Mouse (Mus musculus) lung, postnatal 36 days (tissue): ENCODE measurements around the gene Gm21988.

Source experiments
- DNase-seq: peaks from one replicate; pipeline ENCODE4 v3.0.0; 2022; ENCODE audit warnings: mixed read lengths

The Gm21988 gene

DNA sequence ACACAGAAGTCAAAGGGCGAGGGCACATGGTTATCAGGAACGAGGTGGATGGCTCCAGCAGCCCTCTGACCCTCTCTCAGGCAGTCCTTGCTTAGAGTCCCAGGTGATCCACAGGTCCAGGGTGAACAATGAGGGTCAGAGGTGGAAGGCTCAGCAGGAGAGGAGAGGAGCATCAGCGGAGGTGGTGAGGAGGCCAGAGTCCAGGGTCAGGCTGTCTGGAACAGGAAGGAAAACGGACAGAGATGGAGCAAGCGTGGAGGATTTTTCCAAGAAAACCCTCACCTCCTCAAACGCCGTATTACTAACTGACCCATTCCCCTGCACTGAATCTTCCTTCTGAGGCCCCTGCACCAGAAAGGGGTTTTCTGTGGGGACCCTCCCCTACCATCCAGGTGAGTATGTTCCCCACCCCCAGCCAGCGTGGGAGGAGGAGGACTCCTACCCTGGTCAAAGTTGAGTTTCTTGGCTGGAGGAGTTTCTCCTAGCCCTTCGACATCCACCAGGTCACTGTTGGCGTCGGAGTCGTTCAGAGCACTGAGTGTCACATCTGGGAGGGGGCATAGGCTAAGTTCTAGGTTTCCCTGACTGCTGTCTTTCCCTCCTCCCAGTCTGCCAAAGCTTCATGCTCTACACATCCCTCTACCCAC lies 4.3 kb downstream of the Gm21988 start:
- DNase-seq, result no peak

- DNase-seq, result no peak
Observed at GRCm38 (mm10) chr11:70234497-70234896, 5.1 kb downstream of the Gm21988 start.

DNA sequence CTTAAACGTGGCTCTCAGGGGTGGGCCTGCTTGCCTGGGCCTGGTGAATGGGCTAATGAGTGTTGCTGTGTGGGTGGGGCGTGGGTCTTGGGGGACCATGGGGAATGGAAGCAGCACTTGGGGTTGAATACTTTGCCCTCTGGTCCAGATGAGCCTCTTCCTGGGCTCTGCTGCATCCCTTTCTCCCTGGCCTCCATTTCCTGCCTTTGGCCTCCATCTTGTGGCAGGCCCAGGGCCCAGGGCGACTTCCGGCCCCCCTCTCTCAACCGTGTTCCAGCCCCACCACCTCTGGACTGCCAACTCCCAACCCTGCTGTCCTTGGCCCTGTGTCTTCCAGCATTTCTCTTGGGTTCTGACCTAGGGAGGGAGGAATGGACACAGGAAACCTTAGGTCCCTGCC lies 5.6 kb downstream of the Gm21988 start:
- no peak for DNase-seq

- no peak for DNase-seq
Observed at GRCm38 (mm10) chr11:70233016-70233415, 6.6 kb downstream of the Gm21988 start.

GRCm38 (mm10) chr11:70232546-70232945 lies 7.1 kb downstream of the Gm21988 start:
- DNase-seq, result no peak

- DNase-seq, result peak; percentile 85
Observed at GRCm38 (mm10) chr11:70230239-70230727, 9.3 kb downstream of the Gm21988 start.

- DNase-seq, result no peak
Observed at GRCm38 (mm10) chr11:70229260-70230010, 10.2 kb downstream of the Gm21988 start, which contains the start of gene Bcl6b. TSS of gene Bcl6b (minus strand) at chr11:70229798.

DNA sequence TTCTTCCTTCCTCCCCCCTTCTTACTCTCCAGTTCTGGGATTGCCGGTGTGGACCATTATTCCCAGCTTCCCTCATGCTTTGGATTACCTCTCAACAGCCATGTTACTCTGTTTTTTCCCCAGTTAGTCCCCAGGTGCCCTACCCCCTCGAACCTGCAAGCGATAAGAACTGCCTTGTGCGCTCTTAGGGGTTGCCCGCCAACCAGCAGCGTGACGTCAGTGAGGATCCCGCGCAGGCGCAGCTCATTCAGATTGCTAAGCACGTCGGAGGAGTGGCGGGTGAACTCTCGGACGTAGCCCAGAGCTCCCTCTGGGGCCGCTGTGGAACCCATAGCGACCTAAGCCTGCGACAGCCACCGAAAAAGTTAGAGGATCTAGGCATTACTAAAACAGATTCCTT lies 10.8 kb downstream of the Gm21988 start:
- DNase-seq, result peak; percentile 94

DNA sequence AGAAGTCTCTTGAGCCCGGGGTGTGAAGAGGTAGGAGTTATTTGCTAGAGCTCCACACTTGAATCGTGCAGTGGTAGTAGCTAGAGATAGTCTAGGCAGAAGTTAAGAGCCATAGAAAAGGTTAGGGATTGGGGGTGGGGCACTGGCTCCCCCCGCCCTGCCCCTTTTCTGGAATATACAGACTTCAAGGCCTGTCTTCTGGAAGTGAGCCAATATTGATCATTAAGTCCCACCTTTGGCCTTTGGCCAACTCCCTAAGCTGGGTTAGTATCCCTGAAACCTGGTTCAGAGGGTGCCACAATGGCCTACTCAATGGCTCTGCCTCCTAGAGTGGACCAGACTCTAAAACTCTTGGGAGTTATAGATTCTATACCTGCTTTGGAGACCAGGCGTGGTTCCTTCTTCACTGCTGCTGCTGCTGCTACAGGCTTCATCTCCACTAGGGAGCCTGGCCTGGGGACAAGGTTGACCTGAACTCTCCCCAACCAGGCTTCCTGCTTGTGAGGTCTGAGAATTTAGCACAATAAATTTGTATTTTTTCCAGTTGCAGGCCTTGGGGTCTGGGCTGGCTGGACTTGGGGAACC lies 11.9 kb downstream of the Gm21988 start:
- no peak for DNase-seq

- DNase-seq, result no peak
Observed at GRCm38 (mm10) chr11:70227126-70227525, 12.5 kb downstream of the Gm21988 start.

- DNase-seq, result peak; percentile 76
Observed at GRCm38 (mm10) chr11:70226602-70226890, 13.1 kb downstream of the Gm21988 start.

- DNase-seq, result no peak
Observed at GRCm38 (mm10) chr11:70225798-70226601, 13.6 kb downstream of the Gm21988 start.

DNA sequence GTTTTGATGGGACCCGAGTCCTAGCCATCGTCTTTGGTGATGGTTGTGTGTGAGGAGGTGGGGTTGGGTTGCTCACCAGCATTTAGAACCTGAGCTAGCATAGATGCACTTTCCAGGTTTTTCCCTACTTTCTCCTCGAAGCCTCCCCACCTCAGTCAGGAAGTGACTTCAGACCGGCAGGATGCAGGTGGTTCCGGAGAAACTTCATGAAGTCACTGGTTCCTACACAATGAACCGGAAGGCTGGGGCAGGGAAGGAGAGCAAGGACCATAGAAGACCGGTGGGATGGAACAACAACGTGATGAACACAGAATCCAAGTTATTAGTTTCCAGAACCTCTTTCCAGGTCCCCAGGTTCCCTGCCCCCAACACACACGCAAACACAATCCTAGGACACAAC lies 15.9 kb downstream of the Gm21988 start:
- DNase-seq, result peak; percentile 79

GRCm38 (mm10) chr11:70221603-70222500 lies 17.8 kb downstream of the Gm21988 start:
- DNase-seq, result no peak

GRCm38 (mm10) chr11:70220731-70221602 lies 18.7 kb downstream of the Gm21988 start, which contains the start of gene Slc16a13:
TSS of gene Slc16a13 (minus strand) at chr11:70221064.
- peak; percentile 99 for DNase-seq

GRCm38 (mm10) chr11:70220323-70220722 lies 19.3 kb downstream of the Gm21988 start:
- DNase-seq, result no peak

DNA sequence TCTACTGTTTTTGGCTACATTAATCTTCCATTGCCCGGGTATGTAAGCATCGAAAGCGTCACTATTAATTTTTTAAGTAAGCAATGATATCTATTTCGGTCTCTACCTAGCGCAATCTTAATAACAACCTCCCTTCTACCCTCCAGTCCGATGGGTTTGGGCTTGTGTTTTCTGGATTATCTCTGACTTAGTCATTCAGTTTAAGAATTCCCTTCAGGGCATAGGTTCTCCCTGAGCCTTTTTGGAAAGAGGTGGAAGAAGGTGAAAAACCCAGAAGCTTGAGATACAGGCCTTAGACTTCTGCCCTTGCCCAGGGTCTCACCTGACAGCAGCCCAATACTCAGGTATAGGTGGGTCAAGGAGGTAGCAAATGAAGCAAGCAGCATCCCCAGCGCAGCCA lies 19.8 kb downstream of the Gm21988 start:
- no peak for DNase-seq

- no peak for DNase-seq
Observed at GRCm38 (mm10) chr11:70218741-70219470, 20.7 kb downstream of the Gm21988 start.

DNA sequence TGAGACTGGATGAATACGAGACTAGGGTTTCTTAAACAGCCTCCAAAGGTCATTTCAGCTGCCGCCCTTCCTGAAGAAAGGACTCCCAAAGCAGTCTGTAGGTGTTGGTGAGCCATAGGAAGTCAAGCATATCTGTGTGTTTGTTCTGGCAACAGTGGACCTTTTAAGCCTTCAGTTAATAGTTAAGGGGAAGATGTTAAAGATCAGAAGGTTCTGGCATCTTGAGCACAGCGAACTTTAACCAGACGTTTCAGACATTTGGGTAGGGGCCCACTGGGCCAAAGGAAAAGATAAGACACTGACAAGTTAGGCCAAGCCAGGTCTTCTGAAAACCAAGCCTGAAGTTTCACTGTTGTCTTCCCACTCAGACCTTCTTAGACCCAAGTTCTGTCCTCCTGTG lies 21.6 kb downstream of the Gm21988 start:
- no peak for DNase-seq

DNA sequence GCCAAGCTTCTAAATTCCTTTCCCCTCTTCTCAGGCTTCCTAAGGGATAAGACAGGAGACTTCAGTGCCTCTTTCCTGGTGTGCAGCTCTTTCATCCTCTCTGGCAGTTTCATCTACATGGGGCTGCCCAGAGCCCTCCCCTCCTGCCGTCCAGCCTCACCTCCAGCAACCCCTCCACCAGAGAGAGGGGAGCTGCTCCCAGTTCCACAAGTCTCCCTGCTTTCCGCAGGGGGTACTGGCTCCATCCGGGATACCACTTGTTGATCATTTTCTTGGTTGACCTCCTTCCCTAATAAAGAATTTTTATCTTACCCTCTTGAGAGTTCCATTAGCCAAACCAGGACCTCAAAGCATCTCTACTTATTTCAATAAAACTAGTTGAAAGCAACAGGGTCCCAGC lies 23.5 kb downstream of the Gm21988 start:
- no peak for DNase-seq
